In the genomic region with DNA sequence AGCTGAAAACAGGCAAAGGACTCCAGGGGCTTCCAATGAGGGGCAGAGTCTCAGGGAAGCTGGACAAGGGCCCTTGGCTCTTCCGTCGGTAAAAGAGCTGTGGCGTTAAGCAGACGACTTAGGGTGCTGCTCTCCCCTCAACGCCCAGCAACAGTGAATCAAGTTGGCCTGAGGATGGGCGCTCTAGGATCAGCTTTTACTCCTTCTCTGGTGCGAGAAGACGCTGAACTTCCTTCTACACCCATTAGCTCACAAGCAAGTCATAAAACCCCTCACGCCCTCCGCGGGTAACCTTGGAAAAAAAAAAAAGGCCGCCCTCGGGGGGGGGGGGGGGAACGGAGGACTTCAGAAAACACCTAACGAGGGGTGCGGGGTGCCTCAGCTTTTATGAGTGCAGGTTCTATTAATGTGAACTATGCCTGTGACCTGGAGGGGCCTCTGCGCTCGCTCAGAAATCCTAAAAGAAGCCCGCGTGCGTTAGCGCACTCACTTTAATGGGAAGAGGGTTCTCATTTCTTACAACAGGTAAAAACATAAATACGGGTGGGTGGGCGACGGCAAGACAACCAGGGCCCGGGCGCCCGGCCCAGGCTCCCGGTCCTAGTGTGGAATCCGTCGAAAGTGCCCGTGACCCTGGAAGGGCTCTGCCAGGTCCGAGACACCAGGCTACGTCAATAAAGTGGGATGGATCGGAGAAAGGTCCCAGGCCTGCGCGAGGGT, we compare ENCODE assay signal across 13 mouse cellular contexts. TPM values are rescaled to one million over a fixed set of nuclear protein-coding genes. Genes with fewer than 3 reads are reported as not detected.
A peak's percentile ranks its signal among the peaks of the same experiment; 100 is the strongest.
DNase-seq lines count a peak whose midpoint lies in the region; ATAC-seq and TF ChIP-seq lines count a peak whose summit lies in the region.
"Had no signal": no experiment of that assay in that cellular context is flagged by ENCODE, and none has a peak within 500 bp of the region (broad histone marks: within the 10 kb centered on the region; RNA-seq: fewer than 3 reads in every experiment).

No protein-coding gene starts in this region.

- no peak overlapping the region for H3K4me3 ChIP-seq in hindbrain, embryonic 11.5 days (ENCODE audit: low read depth, low read length)
- no peak overlapping the region for H3K4me3 ChIP-seq in hindbrain, embryonic 16.5 days (ENCODE audit: low read length)
- peak overlapping the region; percentile 69 for H3K4me3 ChIP-seq in E14TG2a.4 (replicated peaks; ENCODE audit: low read length)
- H3K4me3 ChIP-seq in limb, embryonic 10.5 days = no peak overlapping the region

- DNase-seq in hindbrain, embryonic 11.5 days (ENCODE audit: low spot score) = peak; percentile 55
- peak; percentile 26 for DNase-seq in ZHBTc4 (ENCODE audit: low read depth, low spot score)
- peak; percentile 60 for DNase-seq in limb, embryonic 10.5 days (ENCODE audit: low spot score)
- no peak for DNase-seq in frontal cortex, postnatal 36 days (ENCODE audit: low spot score in 2 of 2)
- DNase-seq: cerebellum, adult 2 months; lung, postnatal 14 days; spleen, adult 18-20 months had no signal

- no peak overlapping the region for H3K4me2 ChIP-seq in hindbrain, embryonic 11.5 days (replicated peaks; ENCODE audit: low read depth, low read length)
- no peak overlapping the region for H3K4me2 ChIP-seq in hindbrain, embryonic 16.5 days (ENCODE audit: low read length)

- H3K27me3 ChIP-seq in hindbrain, embryonic 11.5 days (ENCODE audit: control insufficient read depth, insufficient read depth, low read length) = peaks cover 94% of the 10 kb centered on the region
- H3K27me3 ChIP-seq in hindbrain, embryonic 16.5 days (replicated peaks; ENCODE audit: control insufficient read depth, insufficient read depth, low read length) = peaks cover 81% of the 10 kb centered on the region
- H3K27me3 ChIP-seq in E14TG2a.4 (ENCODE audit: insufficient read depth, low read length) = peaks cover 73% of the 10 kb centered on the region
- H3K27me3 ChIP-seq in limb, embryonic 10.5 days (ENCODE audit: low read depth, poor library complexity, severe bottlenecking) = peaks cover 100% of the 10 kb centered on the region

- H3K9me3 ChIP-seq in hindbrain, embryonic 11.5 days (ENCODE audit: control insufficient read depth, low read length) = no peaks in the 10 kb centered on the region
- no peaks in the 10 kb centered on the region for H3K9me3 ChIP-seq in hindbrain, embryonic 16.5 days (ENCODE audit: control insufficient read depth, low read length)
- no peaks in the 10 kb centered on the region for H3K9me3 ChIP-seq in E14TG2a.4 (ENCODE audit: low read length)
- no peaks in the 10 kb centered on the region for H3K9me3 ChIP-seq in limb, embryonic 10.5 days (replicated peaks)

- H3K9ac ChIP-seq in hindbrain, embryonic 11.5 days (ENCODE audit: low read depth, low read length) = no peak overlapping the region
- H3K9ac ChIP-seq in hindbrain, embryonic 16.5 days (ENCODE audit: low read depth, low read length) = no peak overlapping the region

- ATAC-seq in hindbrain, embryonic 11.5 days (ENCODE audit: low FRiP score) = no peak
- ATAC-seq in hindbrain, embryonic 16.5 days = no peak
- no peak for ATAC-seq in granulocyte monocyte progenitor cell, adult 5-6 weeks (replicated peaks; ENCODE audit: poor library complexity, severe bottlenecking)

- WGBS in hindbrain, embryonic 11.5 days = under 1% methylated on average over 36 of the region's 37 CpGs
- WGBS in hindbrain, embryonic 16.5 days = 2% methylated on average over 37 of the region's 37 CpGs
- 1% methylated on average over 36 of the region's 37 CpGs for WGBS in limb, embryonic 10.5 days

- H3K36me3 ChIP-seq in hindbrain, embryonic 11.5 days (ENCODE audit: control insufficient read depth, insufficient read depth, low read length) = no peaks in the 10 kb centered on the region
- H3K36me3 ChIP-seq in hindbrain, embryonic 16.5 days (ENCODE audit: control insufficient read depth, insufficient read depth, low read length) = no peaks in the 10 kb centered on the region
- H3K36me3 ChIP-seq in E14TG2a.4 (ENCODE audit: insufficient read depth, low read length) = no peaks in the 10 kb centered on the region
- H3K36me3 ChIP-seq in limb, embryonic 10.5 days = no peaks in the 10 kb centered on the region

- no peaks in the 10 kb centered on the region for H3K4me1 ChIP-seq in hindbrain, embryonic 11.5 days (replicated peaks; ENCODE audit: control insufficient read depth, insufficient read depth, low read length)
- H3K4me1 ChIP-seq in hindbrain, embryonic 16.5 days (ENCODE audit: control insufficient read depth, insufficient read depth, low read depth, low read length) = peaks cover 5% of the 10 kb centered on the region; the same call in 1 of the 2 replicates
- H3K4me1 ChIP-seq in E14TG2a.4 (replicated peaks; ENCODE audit: low read depth, low read length) = peaks cover 77% of the 10 kb centered on the region
- H3K4me1 ChIP-seq in limb, embryonic 10.5 days = peaks cover 16% of the 10 kb centered on the region

- TF ChIP-seq CTCF in E14TG2a.4 (conservative IDR thresholded peaks at IDR 0.05; ENCODE audit: low read length) = no peak

- H3K27ac ChIP-seq in hindbrain, embryonic 11.5 days (ENCODE audit: low read depth, low read length) = no peak overlapping the region
- no peak overlapping the region for H3K27ac ChIP-seq in hindbrain, embryonic 16.5 days (ENCODE audit: low read depth, low read length)
- H3K27ac ChIP-seq in limb, embryonic 10.5 days = no peak overlapping the region

RNA-seq across cellular contexts. Expression of a gene that starts 6.5 kb away (rescaled TPM):
- polyA plus RNA-seq in hindbrain, embryonic 11.5 days (2014; fragmentation: Nextera tagmentation; extraction: Ambion mirVana) = not detected in 2 replicates
- polyA plus RNA-seq in hindbrain, embryonic 16.5 days (2015; fragmentation: Nextera tagmentation; extraction: Ambion mirVana) = not detected in 2 replicates
- 0.10 and 0.14 TPM in 2 replicates for polyA plus RNA-seq in limb, embryonic 10.5 days (2016; fragmentation: Nextera tagmentation; extraction: Ambion mirVana)
- not detected in 2 replicates for total RNA-seq in granulocyte monocyte progenitor cell, adult 5-6 weeks (2014; fragmentation: Nextera tagmentation)
- not detected in 2 replicates for total RNA-seq in granulocyte monocyte progenitor cell, adult 5-6 weeks (2017)
- total RNA-seq: adrenal gland, postnatal 4 days; left cerebral cortex, postnatal 10 days had no signal
- polyA plus RNA-seq: cerebellum, adult 2 months; large intestine, adult 2 months had no signal

RNA-seq across cellular contexts. Expression of a gene that starts 57.5 kb away (rescaled TPM):
- polyA plus RNA-seq in hindbrain, embryonic 11.5 days (2014; fragmentation: Nextera tagmentation; extraction: Ambion mirVana) = 45.9 and 52.9 TPM in 2 replicates
- 57.7 and 63.6 TPM in 2 replicates for polyA plus RNA-seq in hindbrain, embryonic 16.5 days (2015; fragmentation: Nextera tagmentation; extraction: Ambion mirVana)
- polyA plus RNA-seq in limb, embryonic 10.5 days (2016; fragmentation: Nextera tagmentation; extraction: Ambion mirVana) = 46.0 and 46.9 TPM in 2 replicates
- total RNA-seq in granulocyte monocyte progenitor cell, adult 5-6 weeks (2014; fragmentation: Nextera tagmentation) = 23.5 and 51.0 TPM in 2 replicates
- 39.2 and 46.8 TPM in 2 replicates for total RNA-seq in granulocyte monocyte progenitor cell, adult 5-6 weeks (2017)

Comparison
In these comparisons a context has a peak if more than half of its experiments do, and no peak if none do; other contexts are left out.
1. DNase-seq: peak in hindbrain, embryonic 11.5 days (single experiment), ZHBTc4 (single experiment) and limb, embryonic 10.5 days (single experiment); none in frontal cortex, postnatal 36 days (0 of 2).